Mouse (Mus musculus) embryonic fibroblast, embryonic 13.5 days (primary cell): ENCODE results near the gene Omp. TPM values are rescaled to one million over a fixed set of nuclear protein-coding genes. Genes with fewer than 3 reads are reported as not detected.

Source experiments
- H3K27ac ChIP-seq: 2 replicates; pipeline ENCODE4 v1.5.1; 2012; ENCODE audit warnings: low read length, control low read depth, inconsistent platforms; ENCODE audit not compliant: insufficient read depth
- H3K4me1 ChIP-seq: 2 replicates; pipeline ENCODE4 v1.6.1; 2011; ENCODE audit warnings: low read length; ENCODE audit not compliant: control insufficient read depth, insufficient read depth
- H3K4me3 ChIP-seq: 2 replicates; pipeline ENCODE4 v1.5.1; 2011; ENCODE audit warnings: mild to moderate bottlenecking, control low read depth, low read length; ENCODE audit not compliant: insufficient read depth
- CTCF ChIP-seq: IDR thresholded peaks from 2 replicates; pipeline ENCODE4 v1.5.1; 2011; ENCODE audit warnings: mild to moderate bottlenecking, control low read depth, low read length, moderate library complexity, borderline replicate concordance; ENCODE audit not compliant: insufficient read depth
- POLR2A ChIP-seq: IDR thresholded peaks from 2 replicates; pipeline ENCODE4 v1.6.1; 2011; ENCODE audit warnings: low read depth, mild to moderate bottlenecking, control low read depth, low read length, moderate library complexity
- polyA plus RNA-seq: library from polyadenylated mRNA; stranded (reverse); fragments of >200 nt; gene quantifications from 2 replicates; pipeline ENCODE4 v1.2.4, GENCODE M21; 2011; ENCODE audit warnings: low read depth; ENCODE audit not compliant: missing spikeins, insufficient read length

Omp gene
- polyA plus RNA-seq, 1 experiment, result 0.40 TPM

- TF ChIP-seq CTCF, result no peak
- no peak for TF ChIP-seq POLR2A
- H3K4me1 ChIP-seq, result peaks cover 2% of the 10 kb centered on the region; the same call in 1 of the 2 replicates
- no peak overlapping the region for H3K27ac ChIP-seq
- no peak overlapping the region for H3K4me3 ChIP-seq
These were observed 3.1 kb downstream of the Omp start for GRCm38 (mm10) chr7:98142247-98142646.

GRCm38 (mm10) chr7:98141206-98141605 lies 4.1 kb downstream of the Omp start:
- H3K4me3 ChIP-seq, result no peak overlapping the region
- H3K4me1 ChIP-seq, result peaks cover 2% of the 10 kb centered on the region; the same call in 1 of the 2 replicates
- H3K27ac ChIP-seq, result no peak overlapping the region
- TF ChIP-seq CTCF (peak; percentile 13; the same call in 1 of the 2 replicates), POLR2A (no peak)

- TF ChIP-seq POLR2A (no peak), CTCF (no peak)
- no peak overlapping the region for H3K4me3 ChIP-seq
- no peak overlapping the region for H3K27ac ChIP-seq
- H3K4me1 ChIP-seq, result no peaks in the 10 kb centered on the region
These were observed 4.7 kb downstream of the Omp start for GRCm38 (mm10) chr7:98140597-98140996.

- no peak overlapping the region for H3K27ac ChIP-seq
- no peak overlapping the region for H3K4me3 ChIP-seq
- TF ChIP-seq POLR2A, result no peak
- no peak for TF ChIP-seq CTCF
- no peaks in the 10 kb centered on the region for H3K4me1 ChIP-seq
These were observed 6.1 kb downstream of the Omp start for GRCm38 (mm10) chr7:98139216-98139615.

- Histone ChIP-seq H3K4me3 (no peak overlapping the region), H3K4me1 (no peaks in the 10 kb centered on the region), H3K27ac (no peak overlapping the region)
- no peak for TF ChIP-seq CTCF
- no peak for TF ChIP-seq POLR2A
These were observed 7.3 kb downstream of the Omp start for GRCm38 (mm10) chr7:98137995-98138394.

- no peak overlapping the region for H3K27ac ChIP-seq
- H3K4me1 ChIP-seq, result no peaks in the 10 kb centered on the region
- TF ChIP-seq CTCF, result no peak
- TF ChIP-seq POLR2A, result no peak
- H3K4me3 ChIP-seq, result no peak overlapping the region
These were observed 7.7 kb downstream of the Omp start for GRCm38 (mm10) chr7:98137583-98137982.

GRCm38 (mm10) chr7:98131751-98132150 lies 13.6 kb downstream of the Omp start:
- TF ChIP-seq POLR2A, result no peak
- no peak for TF ChIP-seq CTCF
- Histone ChIP-seq H3K4me1 (no peaks in the 10 kb centered on the region), H3K4me3 (no peak overlapping the region), H3K27ac (no peak overlapping the region)

GRCm38 (mm10) chr7:98125473-98125872 lies 19.8 kb downstream of the Omp start:
- H3K27ac ChIP-seq, result no peak overlapping the region
- TF ChIP-seq POLR2A, result no peak
- TF ChIP-seq CTCF, result no peak
- H3K4me3 ChIP-seq, result no peak overlapping the region
- no peaks in the 10 kb centered on the region for H3K4me1 ChIP-seq

GRCm38 (mm10) chr7:98124701-98125100 lies 20.6 kb downstream of the Omp start:
- H3K4me3 ChIP-seq, result no peak overlapping the region
- no peak overlapping the region for H3K27ac ChIP-seq
- TF ChIP-seq POLR2A (no peak), CTCF (no peak)
- H3K4me1 ChIP-seq, result no peaks in the 10 kb centered on the region

- no peak overlapping the region for H3K27ac ChIP-seq
- no peak overlapping the region for H3K4me3 ChIP-seq
- H3K4me1 ChIP-seq, result peaks cover 4% of the 10 kb centered on the region
- TF ChIP-seq POLR2A, result no peak
- TF ChIP-seq CTCF, result no peak
These were observed 23.6 kb downstream of the Omp start for GRCm38 (mm10) chr7:98121673-98122072.

GRCm38 (mm10) chr7:98121241-98121640 lies 24.1 kb downstream of the Omp start:
- TF ChIP-seq POLR2A, result no peak
- TF ChIP-seq CTCF, result no peak
- Histone ChIP-seq H3K4me1 (peaks cover 6% of the 10 kb centered on the region), H3K4me3 (no peak overlapping the region), H3K27ac (no peak overlapping the region)
